Mouse (Mus musculus): ENCODE measurements around the gene Ankrd63. TPM values are rescaled to one million over a fixed set of nuclear protein-coding genes. Genes with fewer than 3 reads are reported as not detected.
A peak's percentile ranks its signal among the peaks of the same experiment; 100 is the strongest.

Ankrd63 gene
- total RNA-seq, 2 experiments from 2014 or later = 0.20 to 0.59 TPM

GRCm38 (mm10) chr2:118727911-118728310, 24.1 kb upstream of the Ankrd63 start:
- DNase-seq (ENCODE audit: low spot score in 2 of 2) = no peak

GRCm38 (mm10) chr2:118726873-118727272, 23.1 kb upstream of the Ankrd63 start:
- no peak for DNase-seq (ENCODE audit: low spot score in 2 of 2)

- DNase-seq (ENCODE audit: low spot score in 2 of 2) = no peak
These were observed 21.7 kb upstream of the Ankrd63 start for GRCm38 (mm10) chr2:118725511-118725910.

GRCm38 (mm10) chr2:118723693-118724486, 20.1 kb upstream of the Ankrd63 start:
- DNase-seq (ENCODE audit: low spot score in 2 of 2) = no peak

- no peak for DNase-seq (ENCODE audit: low spot score in 2 of 2)
These were observed 12.9 kb upstream of the Ankrd63 start for GRCm38 (mm10) chr2:118716677-118717076.

- no peak for DNase-seq (ENCODE audit: low spot score in 2 of 2)
These were observed 10.5 kb upstream of the Ankrd63 start for GRCm38 (mm10) chr2:118714230-118714629.

GRCm38 (mm10) chr2:118713631-118714030, 9.9 kb upstream of the Ankrd63 start:
- no peak for DNase-seq (ENCODE audit: low spot score in 2 of 2)

- DNase-seq (ENCODE audit: low spot score in 2 of 2) = no peak
These were observed 7.3 kb upstream of the Ankrd63 start for GRCm38 (mm10) chr2:118711038-118711494.

- DNase-seq (ENCODE audit: low spot score in 2 of 2) = no peak
These were observed 6.0 kb upstream of the Ankrd63 start for GRCm38 (mm10) chr2:118709655-118710221.

GRCm38 (mm10) chr2:118708472-118708871, 4.7 kb upstream of the Ankrd63 start:
- DNase-seq (ENCODE audit: low spot score in 2 of 2) = no peak

GRCm38 (mm10) chr2:118706436-118706835, 2.7 kb upstream of the Ankrd63 start:
- DNase-seq (ENCODE audit: low spot score in 2 of 2) = no peak

- DNase-seq (ENCODE audit: low spot score in 2 of 2) = no peak
These were observed 641 bp downstream of the Ankrd63 start for GRCm38 (mm10) chr2:118702883-118703761.

- DNase-seq (ENCODE audit: low spot score in 2 of 2) = no peak
These were observed 1.5 kb downstream of the Ankrd63 start for GRCm38 (mm10) chr2:118701971-118702882.

- DNase-seq (ENCODE audit: low spot score in 2 of 2) = no peak
These were observed 2.6 kb downstream of the Ankrd63 start for GRCm38 (mm10) chr2:118701161-118701560.

- DNase-seq (ENCODE audit: low spot score in 2 of 2) = peak; percentile 76 to 77
These were observed 3.3 kb downstream of the Ankrd63 start for GRCm38 (mm10) chr2:118700179-118701062.

- no peak for DNase-seq (ENCODE audit: low spot score in 2 of 2)
These were observed 5.8 kb downstream of the Ankrd63 start for GRCm38 (mm10) chr2:118697955-118698354.

- no peak for DNase-seq (ENCODE audit: low spot score in 2 of 2)
These were observed 6.4 kb downstream of the Ankrd63 start for GRCm38 (mm10) chr2:118697311-118697877.

- DNase-seq (ENCODE audit: low spot score in 2 of 2) = no peak
These were observed 7.1 kb downstream of the Ankrd63 start for GRCm38 (mm10) chr2:118696451-118697308.

Data from adrenal gland, postnatal 4 days (tissue).